Mouse (Mus musculus) limb, embryonic 11.5 days (tissue): ENCODE measurements around the gene Nab1. TPM values are rescaled to one million over a fixed set of nuclear protein-coding genes. Genes with fewer than 3 reads are reported as not detected.

ENCODE experiments used
- polyA plus RNA-seq: library from polyadenylated mRNA; unstranded; fragments of >200 nt; fragmentation: Nextera tagmentation; extraction: Ambion mirVana; gene quantifications from 2 replicates; pipeline ENCODE4 v1.2.1, GENCODE M21; 2014

The Nab1 gene
- polyA plus RNA-seq, 1 experiment from 2014 or later: 8.6 TPM

Other genes starting within 250 kb of the Nab1 start
- gene Nemp2, start 130.0 kb upstream of the Nab1 start, polyA plus RNA-seq: 13.3 and 14.2 TPM in 2 replicates
- gene Mfsd6, start 226.8 kb upstream of the Nab1 start, polyA plus RNA-seq: 0.61 and 0.82 TPM in 2 replicates